In genomic region chr9:51764921-51765416, GRCm38 (mm10) we compare ENCODE assay signal across 7 mouse cellular contexts. TPM values are rescaled to one million over a fixed set of nuclear protein-coding genes. Genes with fewer than 3 reads are reported as not detected.
DNase-seq lines count a peak whose midpoint lies in the region; ATAC-seq and TF ChIP-seq lines count a peak whose summit lies in the region.

TSS of gene Arhgap20 (plus strand) at chr9:51765337.

- H3K9ac ChIP-seq in embryonic facial prominence, embryonic 15.5 days: peak within 1 kb of the TSS; percentile 54
- H3K9ac ChIP-seq in heart, embryonic 11.5 days (ENCODE audit: low read depth, low read length): peak within 1 kb of the TSS; percentile 69
- H3K9ac ChIP-seq in kidney, embryonic 14.5 days (ENCODE audit: low read depth, low read length): peak within 1 kb of the TSS; percentile 55
- H3K9ac ChIP-seq in limb, embryonic 13.5 days: peak within 1 kb of the TSS; percentile 77
- H3K9ac ChIP-seq in midbrain, embryonic 14.5 days (replicated peaks; ENCODE audit: low read length): peak within 1 kb of the TSS; percentile 70

- no peaks in the 10 kb centered on the region for H3K9me3 ChIP-seq in embryonic facial prominence, embryonic 15.5 days (replicated peaks)
- H3K9me3 ChIP-seq in heart, embryonic 11.5 days (replicated peaks; ENCODE audit: control insufficient read depth, low read length): no peaks in the 10 kb centered on the region
- H3K9me3 ChIP-seq in kidney, embryonic 14.5 days (ENCODE audit: control insufficient read depth, low read length): no peaks in the 10 kb centered on the region
- no peaks in the 10 kb centered on the region for H3K9me3 ChIP-seq in limb, embryonic 13.5 days
- no peaks in the 10 kb centered on the region for H3K9me3 ChIP-seq in midbrain, embryonic 14.5 days (ENCODE audit: control insufficient read depth, low read length)

- TF ChIP-seq POLR2A in bone marrow macrophage, adult 2 months (IDR thresholded peaks at IDR 0.05; ENCODE audit: borderline replicate concordance, low read depth, low read length): no peak
- TF ChIP-seq POLR2A in spleen, adult 2 months (IDR thresholded peaks at IDR 0.05; ENCODE audit: low read depth, low read length): no peak

- 0% methylated on average over 63 of the region's 77 CpGs for WGBS in embryonic facial prominence, embryonic 15.5 days
- under 1% methylated on average over 63 of the region's 77 CpGs for WGBS in heart, embryonic 11.5 days (ENCODE audit: insufficient replicate concordance)
- WGBS in kidney, embryonic 14.5 days: 1% methylated on average over 59 of the region's 77 CpGs
- under 1% methylated on average over 61 of the region's 77 CpGs for WGBS in limb, embryonic 13.5 days
- under 1% methylated on average over 71 of the region's 77 CpGs for WGBS in midbrain, embryonic 14.5 days
- WGBS in spleen, adult 2 months: under 1% methylated on average over 76 of the region's 77 CpGs

- peak within 1 kb of the TSS; percentile 70 for H3K4me3 ChIP-seq in bone marrow macrophage, adult 2 months (ENCODE audit: insufficient read depth, low read length)
- H3K4me3 ChIP-seq in embryonic facial prominence, embryonic 15.5 days (replicated peaks): peak within 1 kb of the TSS; percentile 66
- H3K4me3 ChIP-seq in heart, embryonic 11.5 days (ENCODE audit: low read depth, low read length): peak within 1 kb of the TSS; percentile 71
- peak within 1 kb of the TSS; percentile 73 for H3K4me3 ChIP-seq in kidney, embryonic 14.5 days (ENCODE audit: low read length)
- peak within 1 kb of the TSS; percentile 74 for H3K4me3 ChIP-seq in limb, embryonic 13.5 days
- peak within 1 kb of the TSS; percentile 70 for H3K4me3 ChIP-seq in midbrain, embryonic 14.5 days (replicated peaks; ENCODE audit: low read depth, low read length)
- peak within 1 kb of the TSS; percentile 66 for H3K4me3 ChIP-seq in spleen, adult 2 months (ENCODE audit: extremely low read depth, insufficient read depth, insufficient read length)

- H3K4me1 ChIP-seq in bone marrow macrophage, adult 2 months (ENCODE audit: control insufficient read depth, insufficient read depth, low read length): no peaks in the 10 kb centered on the region
- H3K4me1 ChIP-seq in embryonic facial prominence, embryonic 15.5 days: peaks cover 24% of the 10 kb centered on the region
- H3K4me1 ChIP-seq in heart, embryonic 11.5 days (ENCODE audit: control insufficient read depth, insufficient read depth, low read length): peaks cover 2% of the 10 kb centered on the region; the same call in 1 of the 2 replicates
- H3K4me1 ChIP-seq in kidney, embryonic 14.5 days (ENCODE audit: control insufficient read depth, insufficient read depth, low read length): peaks cover 14% of the 10 kb centered on the region; the same call in 1 of the 2 replicates
- H3K4me1 ChIP-seq in limb, embryonic 13.5 days: peaks cover 25% of the 10 kb centered on the region
- H3K4me1 ChIP-seq in midbrain, embryonic 14.5 days (ENCODE audit: control insufficient read depth, insufficient read depth, low read length): peaks cover 11% of the 10 kb centered on the region; the same call in 1 of the 2 replicates
- peaks cover 7% of the 10 kb centered on the region; the same call in 1 of the 2 replicates for H3K4me1 ChIP-seq in spleen, adult 2 months (ENCODE audit: control insufficient read depth, insufficient read depth, insufficient read length)

- peaks cover 62% of the 10 kb centered on the region for H3K27me3 ChIP-seq in embryonic facial prominence, embryonic 15.5 days
- peaks cover 29% of the 10 kb centered on the region for H3K27me3 ChIP-seq in heart, embryonic 11.5 days (ENCODE audit: control insufficient read depth, insufficient read depth, low read length)
- H3K27me3 ChIP-seq in kidney, embryonic 14.5 days (ENCODE audit: control insufficient read depth, insufficient read depth, low read length): peaks cover 6% of the 10 kb centered on the region
- peaks cover 77% of the 10 kb centered on the region for H3K27me3 ChIP-seq in limb, embryonic 13.5 days
- H3K27me3 ChIP-seq in midbrain, embryonic 14.5 days (ENCODE audit: control insufficient read depth, insufficient read depth, low read length): no peaks in the 10 kb centered on the region
- H3K27me3 ChIP-seq in spleen, adult 2 months (ENCODE audit: control insufficient read depth, insufficient read depth, low read length): peaks cover 13% of the 10 kb centered on the region

- no peak for TF ChIP-seq CTCF in bone marrow macrophage, adult 2 months (IDR thresholded peaks at IDR 0.05; ENCODE audit: low read depth, low read length)
- no peak for TF ChIP-seq CTCF in spleen, adult 2 months (IDR thresholded peaks at IDR 0.05; ENCODE audit: extremely low read depth, insufficient read depth, insufficient read length, insufficient replicate concordance)

- peak; percentile 95 for DNase-seq in midbrain, embryonic 14.5 days
- DNase-seq in spleen, adult 2 months (ENCODE audit: low read depth in 1 of 2, low spot score in 2 of 2): peak in 1 of 2 experiments; percentile 21

- no peak within 1 kb of the TSS for H3K27ac ChIP-seq in bone marrow macrophage, adult 2 months (ENCODE audit: insufficient read depth, low read depth, low read length)
- peak within 1 kb of the TSS; percentile 28; the same call in 1 of the 2 replicates for H3K27ac ChIP-seq in embryonic facial prominence, embryonic 15.5 days (replicated peaks)
- H3K27ac ChIP-seq in heart, embryonic 11.5 days (ENCODE audit: low read depth, low read length): no peak within 1 kb of the TSS
- no peak within 1 kb of the TSS; the same call in 1 of the 2 replicates for H3K27ac ChIP-seq in kidney, embryonic 14.5 days (ENCODE audit: low read depth, low read length)
- peak within 1 kb of the TSS; percentile 61; the same call in 1 of the 2 replicates for H3K27ac ChIP-seq in limb, embryonic 13.5 days
- peak within 1 kb of the TSS; percentile 89 for H3K27ac ChIP-seq in midbrain, embryonic 14.5 days (replicated peaks; ENCODE audit: low read depth, low read length)
- H3K27ac ChIP-seq in spleen, adult 2 months (ENCODE audit: insufficient read depth, low read length): no peak within 1 kb of the TSS; the same call in 1 of the 2 replicates

- no peaks in the 10 kb centered on the region for H3K36me3 ChIP-seq in embryonic facial prominence, embryonic 15.5 days
- H3K36me3 ChIP-seq in heart, embryonic 11.5 days (ENCODE audit: control insufficient read depth, insufficient read depth, low read length): no peaks in the 10 kb centered on the region
- no peaks in the 10 kb centered on the region for H3K36me3 ChIP-seq in kidney, embryonic 14.5 days (ENCODE audit: control insufficient read depth, insufficient read depth, low read length)
- no peaks in the 10 kb centered on the region for H3K36me3 ChIP-seq in limb, embryonic 13.5 days
- no peaks in the 10 kb centered on the region for H3K36me3 ChIP-seq in midbrain, embryonic 14.5 days (ENCODE audit: control insufficient read depth, insufficient read depth, low read length)
- H3K36me3 ChIP-seq in spleen, adult 2 months (ENCODE audit: control insufficient read depth, insufficient read depth, low read length): no peaks in the 10 kb centered on the region

- H3K4me2 ChIP-seq in embryonic facial prominence, embryonic 15.5 days (replicated peaks): peak within 1 kb of the TSS; percentile 89
- peak within 1 kb of the TSS; percentile 87 for H3K4me2 ChIP-seq in heart, embryonic 11.5 days
- H3K4me2 ChIP-seq in kidney, embryonic 14.5 days (replicated peaks; ENCODE audit: low read depth, low read length): peak within 1 kb of the TSS; percentile 90
- peak within 1 kb of the TSS; percentile 89 for H3K4me2 ChIP-seq in limb, embryonic 13.5 days (replicated peaks)
- peak within 1 kb of the TSS; percentile 80 for H3K4me2 ChIP-seq in midbrain, embryonic 14.5 days (ENCODE audit: low read length)

- ATAC-seq in embryonic facial prominence, embryonic 15.5 days (ENCODE audit: insufficient number of reproducible peaks, low FRiP score, low TSS enrichment, low read depth): peak; percentile 92
- ATAC-seq in heart, embryonic 11.5 days (replicated peaks; ENCODE audit: insufficient number of reproducible peaks, low FRiP score, low TSS enrichment): peak; percentile 83
- ATAC-seq in kidney, embryonic 14.5 days (ENCODE audit: low FRiP score, low TSS enrichment): peak; percentile 90
- peak; percentile 96 for ATAC-seq in limb, embryonic 13.5 days (ENCODE audit: low FRiP score, low read depth)
- ATAC-seq in midbrain, embryonic 14.5 days (ENCODE audit: low FRiP score, low TSS enrichment): peak; percentile 93

RNA-seq across cellular contexts. Expression of gene Arhgap20, which starts in this region (rescaled TPM):
- not detected in 2 replicates for polyA plus RNA-seq in bone marrow macrophage, adult 2 months (2012; ENCODE audit: insufficient read depth, insufficient read length, missing spikeins)
- polyA plus RNA-seq in embryonic facial prominence, embryonic 15.5 days (2015; fragmentation: Nextera tagmentation; extraction: Ambion mirVana): 4.5 and 6.1 TPM in 2 replicates
- 0.59 and 0.94 TPM in 2 replicates for polyA plus RNA-seq in heart, embryonic 11.5 days (2014; fragmentation: Nextera tagmentation; extraction: Ambion mirVana)
- polyA plus RNA-seq in kidney, embryonic 14.5 days (2014; fragmentation: Nextera tagmentation; extraction: Ambion mirVana): 4.8 and 5.7 TPM in 2 replicates
- 10.7 and 11.4 TPM in 2 replicates for polyA plus RNA-seq in limb, embryonic 13.5 days (2015; fragmentation: Nextera tagmentation; extraction: Ambion mirVana)
- 16.2 and 25.7 TPM in 2 replicates for polyA plus RNA-seq in midbrain, embryonic 14.5 days (2014; fragmentation: Nextera tagmentation; extraction: Ambion mirVana)
- 0.48 and 0.77 TPM in 2 replicates for polyA plus RNA-seq in spleen, adult 2 months (2012; rRNA removed)

Comparison
In these comparisons a context has a peak if more than half of its experiments do, and no peak if none do; other contexts are left out.
1. Peak in ATAC-seq, H3K4me3 ChIP-seq, H3K9ac ChIP-seq and H3K4me2 ChIP-seq in heart, embryonic 11.5 days; RNA of the gene not detected or under 1 TPM.
2. H3K27ac ChIP-seq: peak in embryonic facial prominence, embryonic 15.5 days (single experiment), limb, embryonic 13.5 days (single experiment) and midbrain, embryonic 14.5 days (single experiment); none in bone marrow macrophage, adult 2 months (single experiment), heart, embryonic 11.5 days (single experiment), kidney, embryonic 14.5 days (single experiment) and spleen, adult 2 months (single experiment).
3. Peak in every context shown above with its lines, with median percentiles within 50 percentile points of each other: H3K4me3 ChIP-seq, ATAC-seq, H3K4me2 ChIP-seq and H3K9ac ChIP-seq.